Mouse (Mus musculus) testis, adult 2 months (tissue): ENCODE measurements around the gene Cct4. TPM values are rescaled to one million over a fixed set of nuclear protein-coding genes. Genes with fewer than 3 reads are reported as not detected.

Experiments
- H3K27ac ChIP-seq: fragments of 200-500 bp; 2 replicates; pipeline ENCODE4 v1.5.1; 2012; ENCODE audit warnings: low read depth, low read length; ENCODE audit not compliant: control insufficient read depth, insufficient read depth
- H3K27me3 ChIP-seq: fragments of 200-500 bp; 2 replicates; pipeline ENCODE4 v1.6.1; 2012; ENCODE audit warnings: mild to moderate bottlenecking, low read length, moderate library complexity; ENCODE audit not compliant: control insufficient read depth, insufficient read depth
- H3K36me3 ChIP-seq: fragments of 200-500 bp; 2 replicates; pipeline ENCODE4 v1.6.1; 2012; ENCODE audit warnings: mild to moderate bottlenecking, low read length; ENCODE audit not compliant: control insufficient read depth, insufficient read depth
- H3K4me1 ChIP-seq: fragments of 200-500 bp; 2 replicates; pipeline ENCODE4 v1.6.1; 2012; ENCODE audit warnings: low read length; ENCODE audit not compliant: control insufficient read depth, insufficient read depth
- H3K4me3 ChIP-seq: fragments of 200-500 bp; 2 replicates; pipeline ENCODE4 v1.5.1; 2012; ENCODE audit warnings: low read depth, mild to moderate bottlenecking, low read length, moderate library complexity, mixed read lengths; ENCODE audit not compliant: control insufficient read depth
- CTCF ChIP-seq: fragments of 200-500 bp; IDR thresholded peaks from 2 replicates; pipeline ENCODE4 v1.5.1; 2012; ENCODE audit warnings: low read depth, mild to moderate bottlenecking, inconsistent platforms, low read length, moderate library complexity; ENCODE audit not compliant: control insufficient read depth, insufficient read depth, insufficient replicate concordance
- POLR2A ChIP-seq: fragments of 200-500 bp; IDR thresholded peaks from 2 replicates; pipeline ENCODE4 v1.6.1; 2012; ENCODE audit warnings: low read depth, mild to moderate bottlenecking, inconsistent platforms, low read length, moderate library complexity; ENCODE audit not compliant: control insufficient read depth
- polyA plus RNA-seq: library from polyadenylated mRNA; depleted of rRNA; stranded (reverse); fragments of >200 nt; gene quantifications from 2 replicates; pipeline ENCODE4 v1.2.3, GENCODE M21; 2012

The Cct4 gene
- polyA plus RNA-seq, 1 experiment = 193 TPM

- Histone ChIP-seq H3K4me1 (peaks cover 14% of the 10 kb centered on the region), H3K27me3 (no peaks in the 10 kb centered on the region), H3K36me3 (no peaks in the 10 kb centered on the region), H3K4me3 (no peak overlapping the region), H3K27ac (no peak overlapping the region)
- TF ChIP-seq POLR2A (no peak), CTCF (no peak)
Measured at GRCm38 (mm10) chr11:22978215-22978614, 12.1 kb upstream of the Cct4 start.

- no peaks in the 10 kb centered on the region for H3K27me3 ChIP-seq
- TF ChIP-seq CTCF (no peak), POLR2A (no peak)
- H3K4me3 ChIP-seq = no peak overlapping the region
- H3K4me1 ChIP-seq = peaks cover 13% of the 10 kb centered on the region
- no peaks in the 10 kb centered on the region for H3K36me3 ChIP-seq
- H3K27ac ChIP-seq = no peak overlapping the region
Measured at GRCm38 (mm10) chr11:22978711-22979110, 11.6 kb upstream of the Cct4 start.

- peaks cover 10% of the 10 kb centered on the region for H3K4me1 ChIP-seq
- H3K4me3 ChIP-seq = no peak overlapping the region
- TF ChIP-seq POLR2A (no peak), CTCF (no peak)
- H3K27me3 ChIP-seq = no peaks in the 10 kb centered on the region
- no peak overlapping the region for H3K27ac ChIP-seq
- H3K36me3 ChIP-seq = no peaks in the 10 kb centered on the region
Measured at GRCm38 (mm10) chr11:22979221-22979620, 11.1 kb upstream of the Cct4 start.

GRCm38 (mm10) chr11:22981041-22981440 is 9.3 kb upstream of the Cct4 start:
- H3K36me3 ChIP-seq = no peaks in the 10 kb centered on the region
- H3K27ac ChIP-seq = no peak overlapping the region
- H3K4me3 ChIP-seq = peak overlapping the region; percentile 48
- peaks cover 8% of the 10 kb centered on the region for H3K4me1 ChIP-seq
- no peak for TF ChIP-seq POLR2A
- no peak for TF ChIP-seq CTCF
- no peaks in the 10 kb centered on the region for H3K27me3 ChIP-seq

GRCm38 (mm10) chr11:22981543-22981950 is 8.8 kb upstream of the Cct4 start:
- peaks cover 8% of the 10 kb centered on the region for H3K4me1 ChIP-seq
- peak overlapping the region; percentile 81 for H3K27ac ChIP-seq
- no peaks in the 10 kb centered on the region for H3K36me3 ChIP-seq
- no peaks in the 10 kb centered on the region for H3K27me3 ChIP-seq
- H3K4me3 ChIP-seq = peak overlapping the region; percentile 93
- TF ChIP-seq POLR2A (no peak), CTCF (no peak)

GRCm38 (mm10) chr11:22981984-22982757 is 8.1 kb upstream of the Cct4 start, which contains the start of the genes Gm28048 and Commd1:
Gene Gm28048, minus strand, starts transcription at chr11:22982090.
Gene Commd1, minus strand, starts transcription at chr11:22982382.
- TF ChIP-seq CTCF = peak; percentile 21; the same call in 1 of the 2 replicates
- TF ChIP-seq POLR2A = peak; percentile 85
- peak within 1 kb of the TSS; percentile 93 for H3K4me3 ChIP-seq

GRCm38 (mm10) chr11:22982846-22983245 is 7.5 kb upstream of the Cct4 start:
- Histone ChIP-seq H3K4me3 (no peak overlapping the region), H3K36me3 (no peaks in the 10 kb centered on the region), H3K27me3 (no peaks in the 10 kb centered on the region), H3K27ac (no peak overlapping the region), H3K4me1 (peaks cover 8% of the 10 kb centered on the region)
- TF ChIP-seq POLR2A (no peak), CTCF (no peak)

More at GRCm38 (mm10) chr11:22981984-22982757, 8.1 kb upstream of the Cct4 start, which contains the start of the genes Gm28048 and Commd1:
- peaks cover 8% of the 10 kb centered on the region for H3K4me1 ChIP-seq
- H3K36me3 ChIP-seq = no peaks in the 10 kb centered on the region
- H3K27ac ChIP-seq = peak within 1 kb of the TSS; percentile 81
- H3K27me3 ChIP-seq = no peaks in the 10 kb centered on the region
